Mouse (Mus musculus) lung, embryonic 15.5 days (tissue): Measurements from ENCODE around the gene Ngfr. TPM values are rescaled to one million over a fixed set of nuclear protein-coding genes. Genes with fewer than 3 reads are reported as not detected.

Source experiments
- ATAC-seq: fragments of 200-750 bp; cut with Nextera tagmentation; 2 replicates; pipeline ENCODE4 v1.8.0; 2017; ENCODE audit warnings: moderate number of reproducible peaks, borderline replicate concordance; ENCODE audit not compliant: low FRiP score, low TSS enrichment; ENCODE audit errors: extremely low read depth
- H3K27ac ChIP-seq: fragments of 300-500 bp; sonication (generic); 2 replicates; pipeline ENCODE4 v1.5.1; 2015; ENCODE audit warnings: moderate library complexity, mild to moderate bottlenecking, inconsistent platforms
- H3K27me3 ChIP-seq: fragments of 300-500 bp; sonication (generic); 2 replicates; pipeline ENCODE4 v1.6.1; 2015; ENCODE audit warnings: inconsistent platforms
- H3K36me3 ChIP-seq: fragments of 300-500 bp; sonication (generic); 2 replicates; pipeline ENCODE4 v1.6.1; 2015; ENCODE audit warnings: inconsistent platforms
- H3K4me1 ChIP-seq: fragments of 300-500 bp; sonication (generic); 2 replicates; pipeline ENCODE4 v1.6.1; 2015; ENCODE audit warnings: inconsistent platforms
- H3K4me2 ChIP-seq: fragments of 300-500 bp; sonication (generic); 2 replicates; pipeline ENCODE4 v1.6.1; 2015; ENCODE audit warnings: inconsistent platforms, mild to moderate bottlenecking, moderate library complexity
- H3K4me3 ChIP-seq: fragments of 300-500 bp; sonication (generic); 2 replicates; pipeline ENCODE4 v1.5.1; 2015; ENCODE audit warnings: mild to moderate bottlenecking, inconsistent platforms
- H3K9ac ChIP-seq: fragments of 300-500 bp; sonication (generic); 2 replicates; pipeline ENCODE4 v1.6.1; 2015; ENCODE audit warnings: inconsistent platforms
- H3K9me3 ChIP-seq: fragments of 300-500 bp; sonication (generic); 2 replicates; pipeline ENCODE4 v1.6.1; 2016; ENCODE audit warnings: inconsistent platforms
- WGBS: fragments of 180-500 bp; shearing (Covaris S2); methylation state at CpG from one replicate; pipeline ENCODE4 v1.1.7; 2015; 5-methylcytosine and 5-hydroxymethylcytosine counted together
- polyA plus RNA-seq: library from polyadenylated mRNA; unstranded; fragments of >200 nt; fragmentation: Nextera tagmentation; extraction: Ambion mirVana; gene quantifications from 2 replicates; pipeline ENCODE4 v1.2.1, GENCODE M21; 2015

The Ngfr gene
- polyA plus RNA-seq, 1 experiment from 2014 or later, result 5.1 TPM

GRCm38 (mm10) chr11:95532353-95533072 lies 55.0 kb downstream of the Ngfr start:
- H3K9me3 ChIP-seq, result no peaks in the 10 kb centered on the region
- H3K4me3 ChIP-seq, result no peak overlapping the region
- H3K9ac ChIP-seq, result no peak overlapping the region
- peaks cover 3% of the 10 kb centered on the region; the same call in 1 of the 2 replicates for H3K27me3 ChIP-seq
- WGBS, result 58% methylated on average over 13 of the region's 13 CpGs
- H3K36me3 ChIP-seq, result no peaks in the 10 kb centered on the region
- no peak for ATAC-seq
- H3K4me1 ChIP-seq, result peaks cover 4% of the 10 kb centered on the region; the same call in 1 of the 2 replicates
- H3K4me2 ChIP-seq, result no peak overlapping the region
- H3K27ac ChIP-seq, result no peak overlapping the region

DNA sequence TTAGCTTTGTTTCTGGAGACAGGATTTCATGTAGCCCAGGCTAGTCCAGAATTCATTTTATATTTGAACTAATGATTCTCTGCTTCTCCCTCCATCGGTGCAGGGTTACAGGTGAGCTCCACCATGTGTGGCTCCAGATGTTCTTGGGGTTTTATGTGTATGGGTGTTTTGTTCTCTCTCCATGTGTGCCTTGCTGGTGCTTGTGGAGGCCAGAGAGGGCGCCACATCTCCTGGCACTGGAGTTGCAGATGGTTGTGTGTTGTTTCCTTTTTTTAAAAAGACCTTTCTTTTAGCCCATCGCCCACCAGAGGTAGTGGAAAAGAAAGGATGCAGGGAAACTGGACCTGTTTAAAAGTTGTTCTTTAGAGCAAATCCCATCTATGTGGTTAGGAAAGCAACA lies 59.3 kb downstream of the Ngfr start:
- 69% methylated on average over 3 of the region's 3 CpGs for WGBS
- Histone ChIP-seq H3K36me3 (no peaks in the 10 kb centered on the region), H3K27me3 (peaks cover under 1% of the 10 kb centered on the region; the same call in 1 of the 2 replicates), H3K4me1 (no peaks in the 10 kb centered on the region), H3K4me3 (no peak overlapping the region), H3K27ac (no peak overlapping the region), H3K9me3 (no peaks in the 10 kb centered on the region), H3K9ac (no peak overlapping the region), H3K4me2 (no peak overlapping the region)
- ATAC-seq, result no peak

DNA sequence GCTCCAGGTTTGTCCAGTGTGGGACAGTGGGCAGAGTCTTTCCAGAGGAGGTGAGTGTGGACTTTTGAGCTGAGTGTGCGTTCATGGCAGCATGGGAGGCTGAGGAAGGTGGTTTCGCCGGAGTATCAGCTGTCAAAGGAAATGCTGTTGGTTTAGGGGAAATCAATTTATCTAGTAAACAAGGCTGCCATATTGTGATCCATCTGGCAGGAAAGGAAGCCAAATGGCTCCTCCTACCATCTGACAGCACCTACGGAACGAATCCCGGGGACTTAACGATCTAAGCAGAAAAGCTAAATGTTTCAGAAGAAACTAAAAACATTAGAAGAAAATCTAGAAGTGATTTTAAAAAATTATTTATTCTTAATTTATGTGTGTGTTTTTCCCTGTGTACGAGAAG lies 60.2 kb downstream of the Ngfr start:
- Histone ChIP-seq H3K27me3 (no peaks in the 10 kb centered on the region), H3K4me3 (no peak overlapping the region), H3K9ac (no peak overlapping the region), H3K36me3 (no peaks in the 10 kb centered on the region), H3K4me2 (no peak overlapping the region), H3K4me1 (no peaks in the 10 kb centered on the region), H3K9me3 (no peaks in the 10 kb centered on the region), H3K27ac (no peak overlapping the region)
- no peak for ATAC-seq
- WGBS, result 70% methylated on average over 8 of the region's 8 CpGs

- peak; percentile 43; the same call in 1 of the 2 replicates for ATAC-seq
- H3K36me3 ChIP-seq, result no peaks in the 10 kb centered on the region
- H3K27ac ChIP-seq, result no peak overlapping the region
- H3K4me2 ChIP-seq, result peak overlapping the region; percentile 56
- peak overlapping the region; percentile 31; the same call in 1 of the 2 replicates for H3K4me3 ChIP-seq
- peaks cover 13% of the 10 kb centered on the region for H3K27me3 ChIP-seq
- H3K9me3 ChIP-seq, result no peaks in the 10 kb centered on the region
- H3K9ac ChIP-seq, result 0 out of 2 replicates have a peak overlapping the region, but pooled peaks have one; percentile 3
- H3K4me1 ChIP-seq, result peaks cover 14% of the 10 kb centered on the region
- WGBS, result 2% methylated on average over 13 of the region's 13 CpGs
These were observed 66.0 kb downstream of the Ngfr start for GRCm38 (mm10) chr11:95521563-95521962.

- Histone ChIP-seq H3K4me3 (peak overlapping the region; percentile 31), H3K9ac (no peak overlapping the region), H3K36me3 (no peaks in the 10 kb centered on the region), H3K4me1 (peaks cover 14% of the 10 kb centered on the region), H3K4me2 (peak overlapping the region; percentile 56), H3K27ac (no peak overlapping the region), H3K9me3 (no peaks in the 10 kb centered on the region), H3K27me3 (peaks cover 22% of the 10 kb centered on the region)
- ATAC-seq, result peak; percentile 58; the same call in 1 of the 2 replicates
- 4% methylated on average over 27 of the region's 27 CpGs for WGBS
These were observed 67.0 kb downstream of the Ngfr start for GRCm38 (mm10) chr11:95520456-95521072.

GRCm38 (mm10) chr11:95519996-95520395 lies 67.5 kb downstream of the Ngfr start:
- no peak for ATAC-seq
- Histone ChIP-seq H3K4me3 (no peak overlapping the region), H3K27ac (no peak overlapping the region), H3K27me3 (peaks cover 28% of the 10 kb centered on the region), H3K4me1 (peaks cover 15% of the 10 kb centered on the region), H3K36me3 (no peaks in the 10 kb centered on the region), H3K9me3 (no peaks in the 10 kb centered on the region), H3K9ac (no peak overlapping the region), H3K4me2 (no peak overlapping the region)
- 65% methylated on average over 3 of the region's 3 CpGs for WGBS

DNA sequence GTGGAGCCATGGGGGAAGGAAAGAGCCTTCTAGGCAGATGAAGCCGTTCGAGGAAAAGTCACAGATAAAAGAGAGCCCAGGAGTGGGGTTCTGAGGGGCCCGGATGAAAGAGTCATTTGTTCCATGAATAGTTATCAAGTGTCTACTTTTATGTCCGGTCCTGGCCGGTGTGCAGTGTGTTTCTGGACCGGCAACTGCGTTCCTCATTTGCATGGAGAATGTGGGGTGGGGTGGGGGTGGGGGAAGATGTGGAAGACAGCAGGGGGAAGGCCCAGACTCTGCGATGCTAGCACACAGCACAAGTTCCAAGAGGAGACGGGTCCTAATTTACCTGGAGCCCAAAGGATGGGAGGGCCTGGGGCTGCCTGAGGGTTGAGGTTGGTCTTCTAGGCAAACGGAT lies 68.2 kb downstream of the Ngfr start:
- no peak overlapping the region for H3K9ac ChIP-seq
- no peak overlapping the region for H3K4me3 ChIP-seq
- no peaks in the 10 kb centered on the region for H3K9me3 ChIP-seq
- no peak for ATAC-seq
- 46% methylated on average over 10 of the region's 10 CpGs for WGBS
- no peaks in the 10 kb centered on the region for H3K36me3 ChIP-seq
- H3K4me2 ChIP-seq, result no peak overlapping the region
- H3K27me3 ChIP-seq, result peaks cover 35% of the 10 kb centered on the region
- H3K27ac ChIP-seq, result no peak overlapping the region
- H3K4me1 ChIP-seq, result peaks cover 22% of the 10 kb centered on the region

Other genes starting within 250 kb of the Ngfr start
- 100 and 102 TPM in 2 replicates for gene Slc35b1, start 203.0 kb downstream of the Ngfr start, polyA plus RNA-seq
- gene Spop, start 173.7 kb downstream of the Ngfr start, polyA plus RNA-seq, result 147 and 157 TPM in 2 replicates
- gene Nxph3, start 73.2 kb downstream of the Ngfr start, polyA plus RNA-seq, result 0.29 and 0.31 TPM in 2 replicates
- gene Phb, start 79.2 kb upstream of the Ngfr start, polyA plus RNA-seq, result 199 and 205 TPM in 2 replicates
- 22.9 and 24.1 TPM in 2 replicates for gene Zfp652, start 124.9 kb upstream of the Ngfr start, polyA plus RNA-seq
- 1.1 and 1.4 TPM in 2 replicates for gene B130006D01Rik, start 135.9 kb upstream of the Ngfr start, polyA plus RNA-seq
- gene Phospho1, start 236.8 kb upstream of the Ngfr start, polyA plus RNA-seq, result 0.32 and 0.84 TPM in 2 replicates
- gene Gngt2, start 249.5 kb upstream of the Ngfr start, polyA plus RNA-seq, result 18.9 and 20.9 TPM in 2 replicates